Mouse (Mus musculus) liver, postnatal 0 days (tissue): ENCODE results near the gene Cdh15.

Experiments
- CTCF ChIP-seq: sonication (generic); IDR thresholded peaks from 2 replicates; pipeline ENCODE4 v1.5.1; 2016; ENCODE audit warnings: antibody characterized with exemption, low read depth
- EP300 ChIP-seq: IDR thresholded peaks from 2 replicates; pipeline ENCODE4 v1.6.1; 2016; ENCODE audit warnings: antibody characterized with exemption, low read depth, mild to moderate bottlenecking

GRCm38 (mm10) chr8:122807907-122808306 is 39.9 kb upstream of the Cdh15 start:
- TF ChIP-seq CTCF (no peak), EP300 (no peak)
